Mouse (Mus musculus) layer of hippocampus, adult 18-20 months (tissue): Measurements from ENCODE around the gene Sfxn5. TPM values are rescaled to one million over a fixed set of nuclear protein-coding genes. Genes with fewer than 3 reads are reported as not detected.

Experiments
- DNase-seq, 2 experiments: peaks; one replicate each; pipeline ENCODE4 v3.0.0; 2022; ENCODE audit warnings: low spot score in 2 of 2
- total RNA-seq, 2 experiments: library from RNA; stranded (reverse); gene quantifications; 2 replicates each; pipeline ENCODE4 v1.2.3; 2021

Sfxn5 gene
- total RNA-seq, 2 experiments from 2014 or later = 177 TPM

DNA sequence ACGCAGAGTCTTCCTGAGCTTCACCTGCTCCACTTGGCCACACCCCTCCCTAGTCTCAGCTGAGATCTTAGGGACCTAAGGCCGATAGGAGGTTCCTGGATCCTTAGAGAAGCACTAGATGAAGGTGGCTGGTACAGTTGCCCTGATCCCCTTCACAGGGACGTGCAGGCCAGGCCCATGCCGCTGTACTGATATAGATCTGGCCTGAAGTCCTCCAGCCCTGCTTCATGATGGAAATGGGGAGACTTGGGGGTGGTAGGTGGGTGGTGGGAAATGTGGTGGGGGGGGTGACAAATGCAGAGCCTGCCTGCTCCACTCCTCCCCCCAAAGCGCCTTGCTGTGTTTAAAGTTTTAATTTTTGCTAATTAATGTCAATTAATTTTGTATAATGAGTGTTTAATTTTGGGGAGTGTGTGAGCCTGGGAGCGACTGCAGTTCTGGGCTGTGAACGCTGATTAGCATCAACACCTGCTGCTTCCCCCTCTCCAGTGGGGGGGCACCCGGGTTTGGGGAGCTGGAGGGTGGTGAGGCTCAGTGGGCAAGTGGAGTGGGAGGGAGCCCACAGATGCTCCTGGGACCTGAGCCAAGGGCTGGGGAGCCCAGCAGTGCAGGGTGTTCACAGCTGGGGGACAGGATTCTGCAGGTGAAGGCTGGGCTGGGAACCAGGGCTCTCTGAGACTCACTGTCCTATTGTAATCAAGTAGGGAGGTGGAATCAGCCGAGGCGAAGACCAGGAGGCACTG, 95.5 kb downstream of the Sfxn5 start:
- peak; percentile 61 to 68 for DNase-seq

DNA sequence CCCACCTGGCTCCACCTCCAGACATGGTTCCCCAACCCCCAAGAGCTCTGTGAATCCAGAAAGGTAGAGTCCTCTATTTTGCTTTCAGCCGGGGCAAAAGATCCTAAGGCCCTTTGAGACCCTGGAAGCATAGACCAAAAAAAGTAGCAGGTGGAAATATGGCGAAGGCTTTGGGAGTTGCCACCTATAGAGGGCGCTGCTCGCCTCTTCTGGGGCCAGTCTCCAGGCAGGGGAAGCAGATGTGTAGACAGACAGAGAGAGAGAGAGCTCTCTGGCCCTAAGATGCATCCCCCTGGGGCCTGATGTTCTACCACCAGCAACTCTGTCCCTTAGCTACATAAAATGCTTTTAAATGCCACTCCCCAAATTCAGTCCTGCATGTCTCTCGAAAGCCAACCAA, 96.2 kb downstream of the Sfxn5 start:
- DNase-seq = peak in 1 of 2 experiments; percentile 61

DNA sequence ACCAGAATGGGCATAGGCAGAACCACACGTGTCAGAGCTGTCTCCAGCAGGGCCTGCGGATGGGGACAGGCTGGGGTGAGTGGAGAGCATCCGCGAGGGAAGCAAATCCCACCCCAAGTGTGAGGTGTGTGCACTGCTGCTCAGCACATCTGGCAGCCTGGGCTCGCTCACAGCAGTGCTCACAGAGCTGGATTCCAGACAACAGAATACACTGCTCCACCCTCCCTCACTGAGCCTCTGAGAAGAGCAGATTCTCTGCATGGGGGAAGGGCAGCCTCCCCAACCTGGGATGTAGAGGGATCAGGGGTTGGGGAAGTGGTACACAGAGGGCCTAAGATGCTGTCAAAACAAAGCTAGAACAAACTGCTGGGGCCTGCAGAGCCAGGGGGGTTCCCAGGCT, 98.4 kb downstream of the Sfxn5 start:
- no peak for DNase-seq

DNA sequence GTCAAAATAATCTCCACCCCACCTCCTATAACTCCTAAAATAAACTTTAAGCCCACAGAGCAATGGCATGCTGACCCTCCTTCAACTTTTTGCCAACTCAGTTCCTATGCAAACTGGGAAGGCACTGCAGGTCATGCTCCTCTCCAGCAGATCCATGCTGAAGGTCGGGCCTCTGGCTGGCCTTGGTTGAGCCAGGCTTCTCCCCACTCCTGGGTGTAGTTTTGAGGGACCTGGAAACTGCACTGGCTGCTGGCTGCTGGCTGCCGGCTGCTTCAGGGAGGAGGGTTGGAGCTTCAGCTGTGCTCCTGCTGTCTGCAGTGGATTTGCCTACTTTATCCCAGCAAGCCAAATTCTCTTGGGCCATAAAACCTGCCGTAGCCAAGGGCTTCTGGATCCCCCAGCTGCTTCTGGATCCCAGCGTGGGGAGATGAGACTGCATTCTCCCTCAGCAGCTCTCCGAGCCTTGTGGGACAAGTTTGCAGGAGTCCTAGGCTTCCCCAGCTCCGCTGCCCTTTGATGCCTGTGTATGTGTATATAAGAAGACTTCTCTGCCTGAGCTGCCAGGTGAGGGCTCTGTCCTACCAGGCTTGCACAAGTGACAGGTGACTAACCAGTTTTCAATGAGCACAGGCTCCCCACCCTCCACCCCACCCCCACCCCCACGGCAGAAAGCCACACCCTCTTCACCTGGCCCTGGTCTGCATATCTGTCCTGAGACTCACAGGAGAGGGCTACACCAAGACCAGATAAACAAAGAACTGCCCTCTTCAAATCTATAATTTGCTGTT, 100.2 kb downstream of the Sfxn5 start:
- DNase-seq = no peak

DNA sequence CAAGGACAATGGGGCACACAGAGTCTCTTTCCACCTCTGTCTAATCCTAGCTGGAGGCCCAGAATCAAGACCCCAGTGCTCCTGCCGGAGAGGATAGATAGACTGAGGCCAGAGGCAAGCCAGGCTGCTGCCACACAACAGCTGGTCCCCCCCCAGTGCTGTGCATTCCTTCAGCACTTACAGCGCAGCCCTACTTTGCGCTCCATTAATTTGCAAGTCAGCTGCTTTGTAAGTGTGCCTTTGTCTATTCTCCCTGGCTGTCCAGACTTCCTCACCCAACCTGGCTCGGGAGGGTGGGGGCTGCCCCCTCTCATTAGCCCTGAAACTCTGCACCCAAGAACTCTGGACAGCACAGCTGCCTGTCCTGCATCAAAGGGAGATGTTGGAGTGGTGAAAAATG, 101.2 kb downstream of the Sfxn5 start:
- no peak for DNase-seq

DNA sequence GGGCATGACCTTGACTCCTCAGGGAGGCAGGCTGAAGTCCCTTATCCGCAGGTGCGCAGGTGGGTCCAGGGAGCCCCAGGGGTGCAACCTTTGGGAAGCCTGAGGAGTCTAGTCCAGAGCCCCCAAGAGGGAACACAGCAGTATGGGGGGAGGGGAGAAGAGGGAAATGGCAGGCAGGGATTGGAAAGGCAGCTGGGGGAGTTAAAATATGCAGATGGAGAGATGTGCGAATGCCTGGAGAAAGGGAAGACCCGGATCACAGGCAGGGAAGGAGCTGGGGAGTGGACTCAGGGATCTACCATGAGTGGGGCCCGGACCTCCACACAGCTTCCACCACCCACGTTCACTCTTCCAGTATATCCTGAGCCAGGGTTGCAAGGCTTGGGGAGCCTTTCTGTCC, 101.8 kb downstream of the Sfxn5 start:
- DNase-seq = no peak

DNA sequence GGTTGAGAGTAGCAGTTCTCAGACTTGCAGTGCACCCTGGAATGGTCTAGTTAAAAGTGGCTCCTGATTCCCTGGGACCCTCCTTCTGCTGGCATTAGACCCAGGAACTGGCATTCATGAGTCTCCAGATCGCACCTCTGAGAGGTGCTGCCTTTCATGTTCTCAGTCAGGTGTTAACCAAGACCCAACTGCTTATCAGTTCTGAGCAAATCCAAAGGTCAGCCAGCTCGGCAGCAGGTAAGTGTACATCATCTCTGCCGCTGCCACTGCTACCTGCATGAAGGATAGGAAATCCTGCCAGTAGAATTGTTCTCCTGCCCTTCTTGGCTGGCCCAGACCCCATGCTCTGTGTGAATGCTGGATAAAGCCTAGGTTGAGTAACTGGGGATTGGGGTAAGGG, 102.5 kb downstream of the Sfxn5 start:
- DNase-seq = no peak

DNA sequence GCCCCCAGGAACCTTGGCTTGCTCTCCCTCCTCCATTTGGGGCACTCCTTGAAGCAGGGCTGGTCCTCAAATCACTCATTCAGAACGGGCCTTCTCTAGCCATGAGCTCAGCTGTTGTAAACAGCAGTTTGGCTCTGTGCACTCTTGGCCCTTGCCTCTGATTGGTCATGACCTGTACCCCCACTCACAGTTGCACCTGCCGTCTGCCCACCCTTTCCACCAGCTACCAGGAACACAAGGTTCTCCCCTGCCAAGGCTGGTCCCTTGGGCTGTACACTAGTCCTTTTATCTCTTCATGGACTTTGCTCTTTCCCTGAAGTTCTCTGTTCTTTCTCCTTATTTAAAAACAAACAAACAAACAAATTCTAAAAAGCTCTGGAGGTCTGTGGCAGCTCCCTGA, 105.7 kb downstream of the Sfxn5 start:
- DNase-seq = no peak

DNA sequence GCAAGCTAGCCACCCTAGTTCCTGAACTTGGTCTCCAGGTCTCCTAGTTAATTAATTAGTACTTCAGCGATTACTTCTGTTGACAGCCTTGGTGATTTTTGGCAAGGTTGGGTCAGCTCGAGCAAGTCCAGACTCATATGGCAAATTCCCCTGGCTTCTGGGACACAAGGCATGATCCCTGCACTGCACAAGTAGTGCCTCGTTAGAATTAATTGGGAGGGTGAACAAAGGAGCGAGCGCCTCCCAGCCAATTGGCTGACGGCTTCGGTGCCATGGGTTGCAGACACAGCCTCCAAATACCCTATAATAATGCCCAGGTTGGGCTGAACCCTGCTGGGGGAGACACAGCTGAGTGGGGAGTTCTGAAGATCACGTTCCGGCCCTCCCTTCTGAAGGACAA, 106.7 kb downstream of the Sfxn5 start:
- DNase-seq = peak in 1 of 2 experiments; percentile 26

DNA sequence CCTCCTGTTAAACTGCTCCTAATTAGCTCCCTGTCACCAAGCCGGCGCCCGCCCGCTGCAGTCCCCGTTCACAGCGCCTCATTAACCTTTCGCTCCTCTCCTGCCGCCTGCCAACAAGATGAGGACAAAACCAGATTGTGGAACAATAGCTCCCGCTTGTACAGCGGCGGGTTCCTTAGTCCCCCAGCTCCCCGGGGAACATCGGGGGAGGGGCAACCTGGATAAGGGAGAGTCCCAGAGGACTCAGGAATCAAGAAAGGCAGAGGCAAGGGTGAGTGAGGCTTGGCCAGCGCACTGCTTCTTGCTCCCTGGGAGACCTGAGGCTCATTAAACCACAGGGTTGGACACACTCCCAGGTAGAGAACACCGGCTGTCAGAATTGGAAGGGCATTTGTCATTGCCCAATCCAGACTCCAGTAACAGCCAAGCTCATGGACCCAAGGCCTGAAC, 108.8 kb downstream of the Sfxn5 start:
- DNase-seq = no peak

DNA sequence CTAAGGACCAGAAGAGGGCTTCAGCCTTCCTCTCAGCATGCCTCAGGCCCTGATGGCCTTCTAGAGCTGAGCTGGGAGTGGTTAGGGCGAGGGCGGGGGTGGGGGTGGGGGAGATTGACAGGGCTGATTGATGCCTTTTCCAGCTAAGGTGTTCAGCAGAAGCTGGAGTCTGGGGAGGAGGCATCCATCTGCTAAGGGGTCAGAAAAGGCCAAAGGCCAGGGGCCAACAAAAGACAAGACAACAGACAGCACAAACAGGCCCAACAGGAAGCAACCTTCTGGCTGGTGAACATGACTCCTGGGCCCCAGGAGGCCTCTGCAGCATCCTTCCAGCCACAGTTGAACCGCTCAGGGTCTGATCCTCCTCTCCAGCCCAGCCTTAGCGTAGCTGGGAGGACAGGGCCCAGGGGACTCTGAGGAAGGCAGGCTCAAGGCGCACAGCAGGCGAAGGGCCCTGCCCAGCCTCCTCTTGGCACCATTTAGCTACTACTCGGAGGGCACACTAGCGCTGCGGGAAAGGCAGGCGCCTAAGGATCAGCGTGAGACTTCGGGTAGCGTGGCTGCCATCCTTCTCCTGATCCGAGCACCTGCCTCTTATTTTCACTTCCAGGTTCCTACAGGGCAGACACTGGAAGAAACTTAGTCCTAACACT, 109.6 kb downstream of the Sfxn5 start:
- no peak for DNase-seq

DNA sequence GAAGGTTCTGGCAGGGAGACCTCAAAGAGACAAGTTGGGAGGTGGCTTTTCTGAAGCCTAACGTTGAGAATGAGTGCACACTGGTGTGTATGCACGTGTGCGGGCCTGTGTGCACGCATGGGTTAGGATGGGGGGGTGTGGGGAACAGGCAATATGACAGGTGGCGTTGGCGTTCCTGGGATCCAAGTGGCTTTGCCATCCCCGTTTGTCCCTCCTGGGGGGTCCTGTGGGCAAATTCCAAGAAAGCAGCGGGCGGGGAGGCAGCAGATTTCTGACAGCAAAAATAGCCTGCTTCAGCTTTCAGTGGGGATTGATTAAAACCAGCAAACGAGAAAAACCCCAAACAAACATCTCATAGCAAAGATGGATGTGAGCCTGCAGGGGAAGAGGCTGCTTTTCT, 110.7 kb downstream of the Sfxn5 start:
- DNase-seq = no peak

DNA sequence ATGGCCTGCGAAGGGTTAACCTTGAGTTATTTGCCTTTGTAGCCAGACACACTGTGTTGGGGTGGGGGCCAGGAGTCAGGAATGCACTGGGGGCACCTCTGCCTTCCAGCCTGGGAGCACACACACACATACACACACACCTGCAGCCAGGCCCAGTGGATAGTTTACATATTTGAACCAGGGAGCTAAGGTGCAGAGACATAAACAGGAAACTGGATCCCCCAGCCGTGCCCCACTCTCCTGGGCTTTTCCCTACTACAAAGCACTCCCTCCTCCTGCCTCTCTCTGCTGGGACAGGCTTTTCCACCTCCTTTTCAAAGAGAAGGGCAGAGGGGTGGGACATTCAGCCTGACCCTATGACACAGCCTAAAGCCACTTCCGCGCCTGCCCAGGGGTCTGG, 112.3 kb downstream of the Sfxn5 start:
- DNase-seq = no peak

DNA sequence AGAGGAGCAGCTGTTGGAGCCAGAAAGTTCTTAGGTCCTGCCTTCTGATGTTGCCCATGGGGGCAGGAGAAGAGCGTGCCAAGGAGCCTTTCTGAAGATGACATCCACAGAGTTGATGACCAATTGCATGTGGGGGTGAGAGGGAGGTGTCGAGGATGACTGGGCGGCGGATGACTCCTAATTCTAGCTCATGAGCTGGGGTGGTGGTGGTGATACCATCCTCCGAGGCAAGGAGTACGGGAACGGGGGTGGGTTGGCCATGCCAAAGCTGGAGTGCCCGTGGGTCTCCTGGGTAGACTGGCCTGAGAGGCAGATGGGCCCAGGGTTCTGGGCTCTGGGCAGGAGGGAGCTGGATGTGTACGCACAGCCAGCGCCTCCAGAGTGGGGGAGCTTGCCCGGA, 113.5 kb downstream of the Sfxn5 start:
- DNase-seq = no peak

DNA sequence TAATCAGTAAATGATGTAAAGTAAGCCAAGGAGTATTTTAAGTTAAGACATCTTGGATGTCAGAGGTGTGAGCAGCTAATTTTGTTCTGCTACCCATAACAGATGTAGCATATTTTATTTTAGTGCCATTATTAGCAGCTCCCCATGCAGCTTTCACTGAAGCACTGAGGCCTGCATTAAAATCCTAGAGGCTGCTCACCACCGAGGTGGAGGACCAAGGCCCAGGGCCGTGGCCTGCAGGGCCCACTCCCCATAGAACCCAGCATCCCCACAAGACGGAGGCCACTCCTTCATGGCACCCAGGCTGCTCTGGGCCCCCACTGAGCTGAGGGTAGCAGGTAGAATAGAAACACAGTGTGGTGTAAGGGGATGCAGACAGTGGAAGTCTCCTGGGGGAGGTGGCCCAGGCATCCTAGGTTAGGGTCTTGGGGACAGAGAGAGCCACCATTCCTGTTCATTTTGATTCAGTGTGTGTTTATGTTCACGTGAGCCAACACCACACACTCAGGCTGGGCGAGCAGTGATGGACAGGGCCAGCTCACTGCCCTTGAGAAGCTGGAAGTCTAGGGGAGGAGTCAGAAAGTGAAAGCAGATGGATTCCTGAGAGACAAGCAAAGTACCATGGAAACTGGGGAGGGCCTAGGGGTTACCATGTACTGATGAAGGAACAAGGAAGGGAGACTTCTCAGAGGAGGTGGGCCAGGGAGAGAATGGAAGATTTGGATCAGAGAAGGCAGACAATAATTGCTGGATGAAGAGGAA, 114.4 kb downstream of the Sfxn5 start:
- DNase-seq = peak in 1 of 2 experiments; percentile 27

DNA sequence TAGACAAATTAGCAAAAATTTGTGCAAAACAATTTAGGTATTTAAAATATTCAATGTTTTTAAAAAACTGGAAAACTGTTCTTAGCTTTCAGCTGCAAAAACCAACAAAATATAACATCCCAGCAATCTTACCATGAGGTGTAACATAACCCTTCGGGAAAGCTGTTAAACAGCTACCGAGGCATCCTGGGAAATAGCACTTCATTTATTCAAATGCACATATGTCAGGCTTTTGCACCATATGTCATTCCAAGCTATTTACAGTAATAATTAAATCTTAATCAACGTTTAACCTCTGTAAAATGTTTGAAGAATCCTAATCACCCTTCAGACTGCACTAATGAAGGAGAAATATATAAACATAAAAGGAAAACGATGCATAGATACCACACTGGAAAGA, 115.0 kb downstream of the Sfxn5 start:
- DNase-seq = peak in 1 of 2 experiments; percentile 63

DNA sequence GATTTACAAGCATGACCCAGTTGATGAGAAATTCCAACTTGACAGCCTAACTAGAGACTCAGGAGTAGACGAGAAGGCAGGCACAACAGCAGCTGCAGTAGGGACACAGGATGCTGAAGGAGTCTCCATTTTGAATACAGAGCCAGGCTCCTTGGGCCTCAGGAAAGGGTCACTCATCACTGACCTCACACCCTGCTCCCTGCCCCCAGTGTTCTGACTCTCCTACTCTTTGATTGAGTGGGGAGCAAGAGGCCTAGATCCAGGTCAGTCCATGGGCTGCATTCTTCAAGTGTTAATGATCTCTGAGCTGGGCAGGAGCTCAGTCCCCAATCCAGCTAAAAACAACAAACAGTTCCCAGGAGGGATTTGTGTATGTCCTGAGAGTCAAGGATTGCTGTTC, 122.5 kb downstream of the Sfxn5 start:
- no peak for DNase-seq

DNA sequence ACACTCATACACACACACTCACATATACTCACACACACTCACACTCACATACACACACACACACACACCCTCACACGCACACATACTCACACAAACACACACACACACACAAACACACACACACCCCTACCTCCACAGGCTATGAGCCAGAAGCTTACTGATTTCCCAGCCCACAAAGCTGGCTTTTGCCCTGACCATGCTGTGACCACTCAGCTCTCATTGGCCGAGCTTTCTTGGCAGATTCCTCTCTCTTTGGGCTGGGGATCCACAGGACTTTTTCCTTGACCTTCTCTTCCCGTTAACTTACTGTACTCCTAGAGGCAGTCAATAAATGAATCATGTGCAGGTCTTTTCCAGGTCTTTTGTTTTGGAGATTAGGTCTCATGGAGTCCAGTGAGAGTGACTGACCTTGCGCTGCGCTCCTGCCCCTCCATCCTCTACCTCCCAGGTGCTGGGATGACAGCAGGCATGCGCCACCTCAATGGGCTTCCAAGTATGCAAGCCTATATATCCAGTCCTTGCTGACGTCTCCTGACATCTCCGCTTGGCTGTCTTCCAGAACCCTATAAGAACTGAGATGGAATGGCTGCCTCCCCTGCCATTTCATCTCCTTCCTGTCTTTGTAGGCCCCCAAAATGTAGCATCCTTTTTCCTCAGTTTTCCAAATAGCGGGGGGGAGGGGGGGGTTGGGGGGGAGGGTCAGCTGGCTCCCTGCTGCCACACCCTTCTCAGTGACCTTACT, 123.8 kb downstream of the Sfxn5 start:
- no peak for DNase-seq

DNA sequence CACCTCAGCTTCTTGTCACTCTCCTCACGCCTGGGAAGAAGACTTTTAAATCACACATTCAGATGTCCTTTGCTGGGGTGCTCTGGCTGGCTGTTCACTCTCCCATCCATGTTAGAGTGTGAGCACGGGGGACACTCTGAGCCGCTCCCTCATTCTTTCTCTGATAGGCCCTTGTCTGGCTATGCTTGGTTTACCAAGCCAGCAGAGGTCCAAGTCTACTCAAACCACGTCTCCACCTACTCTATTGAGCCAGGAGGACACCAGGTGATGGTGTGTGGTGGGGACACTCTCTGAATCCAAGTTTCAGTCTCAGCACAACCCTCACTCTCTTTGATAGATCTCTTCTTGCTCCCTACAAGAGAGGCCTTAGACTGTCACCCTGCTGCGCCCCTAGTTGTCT, 125.9 kb downstream of the Sfxn5 start:
- DNase-seq = no peak

DNA sequence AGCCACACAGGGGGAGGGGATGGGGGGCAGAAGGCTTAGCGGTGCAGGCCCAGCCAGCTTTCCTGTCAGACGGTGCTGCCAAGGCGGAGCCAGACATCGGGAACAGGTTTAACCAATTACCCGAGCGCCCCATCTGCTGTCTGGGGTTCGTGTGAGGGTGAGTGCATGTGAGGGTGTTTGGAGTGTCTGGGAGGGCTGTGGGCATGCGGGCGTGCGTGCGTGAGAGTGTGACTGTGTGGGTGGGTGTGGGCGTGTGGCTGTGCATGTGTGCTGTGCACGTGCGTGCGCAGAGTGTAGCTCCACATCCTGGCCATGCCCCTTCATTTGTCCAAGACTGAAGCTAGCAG, 126.3 kb downstream of the Sfxn5 start:
- peak; percentile 43 to 71 for DNase-seq
